Mouse (Mus musculus): ENCODE data around the gene Gm45623. TPM values are rescaled to one million over a fixed set of nuclear protein-coding genes. Genes with fewer than 3 reads are reported as not detected.

Gene Gm45623
- polyA plus RNA-seq, 1 experiment from 2014 or later = not detected

GRCm38 (mm10) chr13:56735212-56735875, 18.3 kb downstream of the Gm45623 start:
- Histone ChIP-seq H3K4me1 (ENCODE audit: insufficient read depth) (no peaks in the 10 kb centered on the region), H3K27me3 (ENCODE audit: insufficient read depth, low read length) (no peaks in the 10 kb centered on the region), H3K4me2 (ENCODE audit: low read depth, low read length) (no peak overlapping the region), H3K4me3 (ENCODE audit: low read depth, low read length) (no peak overlapping the region), H3K9ac (replicated peaks) (no peak overlapping the region), H3K9me3 (ENCODE audit: low read length) (no peaks in the 10 kb centered on the region), H3K27ac (ENCODE audit: low read depth) (no peak overlapping the region), H3K36me3 (replicated peaks; ENCODE audit: insufficient read depth, low read length) (peaks cover 34% of the 10 kb centered on the region)
- TF ChIP-seq EP300 (IDR thresholded peaks at IDR 0.05; ENCODE audit: low read depth) (no peak), CTCF (IDR thresholded peaks at IDR 0.05; ENCODE audit: low read depth) (peak; percentile 63)
- 50% methylated on average over 6 of the region's 6 CpGs for WGBS (ENCODE audit: insufficient replicate concordance)
- ATAC-seq (no peak), DNase-seq (no peak)

GRCm38 (mm10) chr13:56734617-56735016, 19.0 kb downstream of the Gm45623 start:
- 70% methylated on average over 4 of the region's 4 CpGs for WGBS (ENCODE audit: insufficient replicate concordance)
- ATAC-seq (no peak), DNase-seq (no peak)
- Histone ChIP-seq H3K27ac (ENCODE audit: low read depth) (no peak overlapping the region), H3K9me3 (ENCODE audit: low read length) (no peaks in the 10 kb centered on the region), H3K4me2 (ENCODE audit: low read depth, low read length) (no peak overlapping the region), H3K4me3 (ENCODE audit: low read depth, low read length) (no peak overlapping the region), H3K27me3 (ENCODE audit: insufficient read depth, low read length) (no peaks in the 10 kb centered on the region), H3K9ac (replicated peaks) (no peak overlapping the region), H3K36me3 (replicated peaks; ENCODE audit: insufficient read depth, low read length) (peaks cover 37% of the 10 kb centered on the region), H3K4me1 (ENCODE audit: insufficient read depth) (no peaks in the 10 kb centered on the region)
- TF ChIP-seq CTCF (IDR thresholded peaks at IDR 0.05; ENCODE audit: low read depth) = no peak
- no peak for TF ChIP-seq EP300 (IDR thresholded peaks at IDR 0.05; ENCODE audit: low read depth)

GRCm38 (mm10) chr13:56729046-56729445, 24.6 kb downstream of the Gm45623 start:
- Histone ChIP-seq H3K4me1 (ENCODE audit: insufficient read depth) (no peaks in the 10 kb centered on the region), H3K36me3 (replicated peaks; ENCODE audit: insufficient read depth, low read length) (peaks cover 51% of the 10 kb centered on the region), H3K4me2 (ENCODE audit: low read depth, low read length) (no peak overlapping the region), H3K9me3 (ENCODE audit: low read length) (no peaks in the 10 kb centered on the region), H3K27ac (ENCODE audit: low read depth) (no peak overlapping the region), H3K4me3 (ENCODE audit: low read depth, low read length) (no peak overlapping the region), H3K9ac (replicated peaks) (no peak overlapping the region), H3K27me3 (ENCODE audit: insufficient read depth, low read length) (no peaks in the 10 kb centered on the region)
- DNase-seq = no peak
- ATAC-seq = no peak
- WGBS (ENCODE audit: insufficient replicate concordance) = 85% methylated on average over 7 of the region's 7 CpGs
- TF ChIP-seq CTCF (IDR thresholded peaks at IDR 0.05; ENCODE audit: low read depth) = no peak
- no peak for TF ChIP-seq EP300 (IDR thresholded peaks at IDR 0.05; ENCODE audit: low read depth)

- peaks cover 44% of the 10 kb centered on the region for H3K36me3 ChIP-seq (replicated peaks; ENCODE audit: insufficient read depth, low read length)
- H3K4me2 ChIP-seq (ENCODE audit: low read depth, low read length) = no peak overlapping the region
- H3K4me1 ChIP-seq (ENCODE audit: insufficient read depth) = no peaks in the 10 kb centered on the region
- no peak overlapping the region for H3K27ac ChIP-seq (ENCODE audit: low read depth)
- ATAC-seq (no peak), DNase-seq (no peak)
- WGBS (ENCODE audit: insufficient replicate concordance) = 85% methylated on average over 4 of the region's 4 CpGs
- H3K9me3 ChIP-seq (ENCODE audit: low read length) = no peaks in the 10 kb centered on the region
- TF ChIP-seq EP300 (IDR thresholded peaks at IDR 0.05; ENCODE audit: low read depth) = no peak
- H3K4me3 ChIP-seq (ENCODE audit: low read depth, low read length) = no peak overlapping the region
- H3K9ac ChIP-seq (replicated peaks) = no peak overlapping the region
- H3K27me3 ChIP-seq (ENCODE audit: insufficient read depth, low read length) = no peaks in the 10 kb centered on the region
Observed at GRCm38 (mm10) chr13:56726551-56726950, 27.1 kb downstream of the Gm45623 start.

GRCm38 (mm10) chr13:56712221-56712620, 41.4 kb downstream of the Gm45623 start:
- ATAC-seq (no peak), DNase-seq (no peak)
- Histone ChIP-seq H3K4me2 (ENCODE audit: low read depth, low read length) (no peak overlapping the region), H3K4me1 (ENCODE audit: insufficient read depth) (peaks cover 2% of the 10 kb centered on the region; the same call in 1 of the 2 replicates), H3K27me3 (ENCODE audit: insufficient read depth, low read length) (no peaks in the 10 kb centered on the region), H3K36me3 (replicated peaks; ENCODE audit: insufficient read depth, low read length) (peaks cover 2% of the 10 kb centered on the region; the same call in 1 of the 2 replicates), H3K9me3 (ENCODE audit: low read length) (no peaks in the 10 kb centered on the region), H3K4me3 (ENCODE audit: low read depth, low read length) (no peak overlapping the region), H3K9ac (replicated peaks) (no peak overlapping the region), H3K27ac (ENCODE audit: low read depth) (no peak overlapping the region)
- TF ChIP-seq CTCF (IDR thresholded peaks at IDR 0.05; ENCODE audit: low read depth) (no peak), EP300 (IDR thresholded peaks at IDR 0.05; ENCODE audit: low read depth) (no peak)
- WGBS (ENCODE audit: insufficient replicate concordance) = 87% methylated on average over 2 of the region's 2 CpGs

GRCm38 (mm10) chr13:56710620-56711019, 43.0 kb downstream of the Gm45623 start:
- Histone ChIP-seq H3K27ac (ENCODE audit: low read depth) (no peak overlapping the region), H3K9me3 (ENCODE audit: low read length) (no peaks in the 10 kb centered on the region), H3K9ac (replicated peaks) (no peak overlapping the region), H3K36me3 (replicated peaks; ENCODE audit: insufficient read depth, low read length) (peaks cover 2% of the 10 kb centered on the region; the same call in 1 of the 2 replicates), H3K4me1 (ENCODE audit: insufficient read depth) (peaks cover 7% of the 10 kb centered on the region; the same call in 1 of the 2 replicates), H3K27me3 (ENCODE audit: insufficient read depth, low read length) (no peaks in the 10 kb centered on the region), H3K4me2 (ENCODE audit: low read depth, low read length) (no peak overlapping the region), H3K4me3 (ENCODE audit: low read depth, low read length) (no peak overlapping the region)
- 49% methylated on average over 2 of the region's 2 CpGs for WGBS (ENCODE audit: insufficient replicate concordance)
- no peak for DNase-seq
- no peak for ATAC-seq
- TF ChIP-seq CTCF (IDR thresholded peaks at IDR 0.05; ENCODE audit: low read depth) = no peak
- TF ChIP-seq EP300 (IDR thresholded peaks at IDR 0.05; ENCODE audit: low read depth) = no peak

Data from liver, postnatal 0 days (tissue).